Mouse (Mus musculus): ENCODE measurements around the gene Rsbn1.

DNA sequence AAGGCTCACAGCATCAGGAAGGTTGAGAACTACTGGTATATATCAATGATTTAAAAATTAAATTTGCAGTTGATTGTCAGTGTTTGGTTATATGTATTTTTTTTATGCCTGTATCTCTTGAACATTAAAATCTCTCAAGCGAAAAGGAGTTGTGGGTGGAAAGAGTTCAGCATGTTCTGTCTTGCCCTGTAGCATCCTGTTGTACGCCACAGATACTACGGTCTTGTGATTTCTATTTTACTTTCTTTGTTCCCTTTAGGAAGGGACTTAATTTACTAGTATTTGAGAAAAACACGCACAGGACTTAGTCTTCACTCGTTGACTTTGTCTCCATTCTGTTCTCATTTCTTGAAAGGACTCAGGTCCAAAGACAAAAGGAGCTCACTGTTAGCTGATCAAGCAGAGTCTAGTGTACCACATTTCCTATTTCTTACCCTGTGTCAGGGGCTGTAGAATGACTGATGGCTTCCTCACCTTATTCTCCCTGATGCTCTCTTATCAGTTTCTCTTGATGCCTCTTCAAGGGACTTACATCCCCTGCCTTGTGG, 46.4 kb upstream of the Rsbn1 start:
- TF ChIP-seq CTCF (IDR thresholded peaks at IDR 0.05) (no peak), EP300 (IDR thresholded peaks at IDR 0.05) (no peak)
